Mouse (Mus musculus) midbrain, embryonic 12.5 days (tissue): ENCODE results near the gene 1110051M20Rik. TPM values are rescaled to one million over a fixed set of nuclear protein-coding genes. Genes with fewer than 3 reads are reported as not detected.

Experiments
- ATAC-seq: fragments of 200-750 bp; cut with Nextera tagmentation; 2 replicates; pipeline ENCODE4 v1.8.0; 2017; ENCODE audit warnings: low read depth, moderate TSS enrichment, moderate library complexity; ENCODE audit not compliant: low FRiP score
- H3K27ac ChIP-seq: fragments of 300-500 bp; sonication (generic); replicated peaks from 2 replicates; pipeline ENCODE4 v1.5.1; 2016; ENCODE audit warnings: mild to moderate bottlenecking
- H3K27me3 ChIP-seq: fragments of 300-500 bp; sonication (generic); 2 replicates; pipeline ENCODE4 v1.6.1; 2016; ENCODE audit warnings: mild to moderate bottlenecking
- H3K36me3 ChIP-seq: fragments of 300-500 bp; sonication (generic); 2 replicates; pipeline ENCODE4 v1.6.1; 2016
- H3K4me1 ChIP-seq: fragments of 300-500 bp; sonication (generic); 2 replicates; pipeline ENCODE4 v1.6.1; 2016
- H3K4me2 ChIP-seq: fragments of 300-500 bp; sonication (generic); replicated peaks from 2 replicates; pipeline ENCODE4 v1.6.1; 2016; ENCODE audit warnings: mild to moderate bottlenecking, moderate library complexity
- H3K4me3 ChIP-seq: fragments of 300-500 bp; sonication (generic); 2 replicates; pipeline ENCODE4 v1.5.1; 2016; ENCODE audit warnings: mild to moderate bottlenecking
- H3K9ac ChIP-seq: fragments of 300-500 bp; sonication (generic); replicated peaks from 2 replicates; pipeline ENCODE4 v1.6.1; 2016; ENCODE audit warnings: mild to moderate bottlenecking, moderate library complexity
- H3K9me3 ChIP-seq: fragments of 300-500 bp; sonication (generic); 2 replicates; pipeline ENCODE4 v1.6.1; 2016; ENCODE audit warnings: mild to moderate bottlenecking
- WGBS: fragments of 180-500 bp; shearing (Covaris S2); methylation state at CpG from one replicate; pipeline ENCODE4 v1.1.7; 2016; 5-methylcytosine and 5-hydroxymethylcytosine counted together
- polyA plus RNA-seq: library from polyadenylated mRNA; unstranded; fragments of >200 nt; fragmentation: Nextera tagmentation; extraction: Ambion mirVana; gene quantifications from 2 replicates; pipeline ENCODE4 v1.2.1, GENCODE M21; 2016

1110051M20Rik gene
- polyA plus RNA-seq, 1 experiment from 2014 or later: 113 TPM

DNA sequence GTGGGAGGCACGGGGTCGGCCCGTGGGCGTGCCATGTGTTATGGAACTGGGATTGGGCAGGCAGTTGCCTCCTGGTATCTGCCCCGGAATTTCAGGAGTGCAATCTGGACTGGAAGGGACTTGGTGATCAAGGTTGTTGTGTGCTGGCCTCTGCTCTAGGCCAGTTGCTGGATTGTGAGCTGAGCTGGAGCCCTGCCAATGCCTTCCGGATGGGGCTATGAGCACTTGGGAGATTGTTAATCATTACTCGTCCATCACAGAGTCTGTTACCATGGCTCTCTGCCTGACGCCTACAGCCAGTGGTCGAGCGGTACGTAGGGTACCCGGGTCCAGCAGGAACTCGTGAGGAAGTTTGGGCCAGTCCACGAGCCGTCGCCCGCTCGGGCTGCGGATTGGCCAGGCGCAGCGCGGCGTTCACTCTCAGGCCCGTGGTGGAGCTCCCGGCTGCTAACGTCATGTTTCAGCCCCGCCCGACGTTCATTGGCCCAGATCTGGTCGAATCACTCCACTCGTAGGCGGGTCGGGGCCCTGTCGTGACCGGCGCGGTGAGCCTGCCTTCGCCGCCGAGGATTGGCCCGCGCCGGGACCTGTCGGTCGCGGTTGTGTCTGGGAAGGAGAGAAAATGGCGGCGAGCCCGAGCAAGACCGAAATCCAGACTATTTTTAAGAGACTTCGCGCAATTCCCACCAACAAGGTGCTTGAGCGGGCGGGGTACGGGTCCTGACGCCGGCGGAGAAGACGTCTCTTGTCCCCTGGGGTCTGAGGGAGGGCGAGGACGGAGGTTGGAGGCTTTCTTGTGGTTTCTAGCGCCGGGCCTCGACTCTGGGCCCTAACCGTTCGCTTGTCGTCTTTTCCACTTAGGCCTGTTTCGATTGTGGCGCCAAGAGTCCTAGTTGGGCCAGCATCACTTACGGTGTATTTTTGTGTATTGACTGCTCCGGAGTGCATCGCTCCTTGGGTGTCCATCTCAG, 179.5 kb downstream of the 1110051M20Rik start, which contains the start of gene Arfgap2:
Arfgap2 (plus strand) TSS at position 264 of the 971 bp plus-strand sequence.
- peak within 1 kb of the TSS; percentile 92 for H3K27ac ChIP-seq
- H3K36me3 ChIP-seq: peaks cover 46% of the 10 kb centered on the region
- 3% methylated on average over 72 of the region's 72 CpGs for WGBS
- H3K4me1 ChIP-seq: peaks cover 17% of the 10 kb centered on the region
- peak within 1 kb of the TSS; percentile 86 for H3K4me2 ChIP-seq
- no peaks in the 10 kb centered on the region for H3K9me3 ChIP-seq
- peak; percentile 99 for ATAC-seq
- H3K27me3 ChIP-seq: no peaks in the 10 kb centered on the region
- peak within 1 kb of the TSS; percentile 85 for H3K4me3 ChIP-seq
- peak within 1 kb of the TSS; percentile 89 for H3K9ac ChIP-seq

- Histone ChIP-seq H3K4me3 (peak overlapping the region; percentile 85), H3K9me3 (no peaks in the 10 kb centered on the region), H3K9ac (peak overlapping the region; percentile 58), H3K27ac (peak overlapping the region; percentile 92), H3K4me1 (peaks cover 17% of the 10 kb centered on the region), H3K27me3 (no peaks in the 10 kb centered on the region), H3K4me2 (peak overlapping the region; percentile 86), H3K36me3 (peaks cover 36% of the 10 kb centered on the region)
- no peak for ATAC-seq
- 92% methylated on average over 17 of the region's 17 CpGs for whole genome bisulfite sequencing
These were observed 180.5 kb downstream of the 1110051M20Rik start for GRCm38 (mm10) chr2:91263692-91264660.

DNA sequence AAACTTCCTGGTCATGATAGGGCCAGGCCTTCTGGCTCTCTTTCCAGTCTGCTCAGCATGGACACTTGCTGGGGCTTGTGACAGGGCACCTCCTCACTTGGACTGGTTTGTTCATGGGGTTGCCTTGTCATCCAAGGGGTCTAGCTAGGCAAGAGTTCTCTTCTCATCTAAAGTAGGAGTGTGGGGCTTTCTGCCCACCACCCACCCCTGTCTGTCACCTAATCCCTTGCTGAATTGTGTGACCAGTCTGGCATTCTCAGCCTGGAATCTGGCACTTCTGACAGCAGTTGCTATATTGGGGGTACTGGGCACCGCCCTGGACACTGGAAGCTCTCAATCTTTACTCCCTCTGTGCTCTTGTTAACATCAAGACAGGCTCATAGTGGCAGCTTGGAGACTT, 185.0 kb downstream of the 1110051M20Rik start:
- H3K36me3 ChIP-seq: 0 out of 2 replicates have a peak, but pooled peaks cover 11% of the 10 kb centered on the region
- peaks cover 42% of the 10 kb centered on the region for H3K4me1 ChIP-seq
- ATAC-seq: no peak
- no peak overlapping the region for H3K4me3 ChIP-seq
- H3K27me3 ChIP-seq: peaks cover 34% of the 10 kb centered on the region
- H3K9me3 ChIP-seq: no peaks in the 10 kb centered on the region
- H3K27ac ChIP-seq: no peak overlapping the region
- H3K4me2 ChIP-seq: no peak overlapping the region
- 0 out of 2 replicates have a peak overlapping the region, but pooled peaks have one; percentile 5 for H3K9ac ChIP-seq
- 96% methylated on average over 1 of the region's 1 CpGs for WGBS

DNA sequence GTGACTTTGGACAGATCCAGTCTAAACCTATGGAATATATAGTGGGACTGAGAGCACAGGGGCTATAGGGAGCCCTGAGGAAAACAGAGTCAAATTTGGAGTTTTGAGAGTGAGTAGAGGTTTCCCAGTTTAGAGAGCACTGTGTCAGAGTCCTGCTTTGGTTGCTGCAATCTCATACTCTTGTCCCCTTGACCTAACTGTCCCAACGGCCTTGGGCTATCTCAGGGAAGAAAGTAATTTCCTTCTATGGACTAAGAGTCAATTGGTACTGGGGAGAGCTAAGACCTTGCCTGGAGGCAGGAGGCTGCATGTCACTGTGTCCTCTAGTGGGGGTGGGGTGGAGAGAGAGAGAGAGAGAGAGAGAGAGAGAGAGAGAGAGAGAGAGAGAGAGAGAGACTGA, 185.7 kb downstream of the 1110051M20Rik start:
- no peak for ATAC-seq
- no peak overlapping the region for H3K9ac ChIP-seq
- 0 out of 2 replicates have a peak, but pooled peaks cover 11% of the 10 kb centered on the region for H3K36me3 ChIP-seq
- H3K4me1 ChIP-seq: peaks cover 37% of the 10 kb centered on the region
- no peak overlapping the region for H3K4me3 ChIP-seq
- H3K27me3 ChIP-seq: peaks cover 39% of the 10 kb centered on the region
- no peak overlapping the region for H3K4me2 ChIP-seq
- no peaks in the 10 kb centered on the region for H3K9me3 ChIP-seq
- WGBS: 79% methylated on average over 1 of the region's 1 CpGs
- H3K27ac ChIP-seq: no peak overlapping the region

- Histone ChIP-seq H3K27me3 (peaks cover 39% of the 10 kb centered on the region), H3K9ac (peak overlapping the region; percentile 72), H3K4me1 (peaks cover 37% of the 10 kb centered on the region), H3K9me3 (no peaks in the 10 kb centered on the region), H3K27ac (no peak overlapping the region; the same call in 1 of the 2 replicates), H3K4me3 (peak overlapping the region; percentile 60), H3K36me3 (0 out of 2 replicates have a peak, but pooled peaks cover 8% of the 10 kb centered on the region), H3K4me2 (peak overlapping the region; percentile 99)
- whole genome bisulfite sequencing: 81% methylated on average over 5 of the region's 5 CpGs
- no peak for ATAC-seq
These were observed 186.4 kb downstream of the 1110051M20Rik start for GRCm38 (mm10) chr2:91258054-91258453.

DNA sequence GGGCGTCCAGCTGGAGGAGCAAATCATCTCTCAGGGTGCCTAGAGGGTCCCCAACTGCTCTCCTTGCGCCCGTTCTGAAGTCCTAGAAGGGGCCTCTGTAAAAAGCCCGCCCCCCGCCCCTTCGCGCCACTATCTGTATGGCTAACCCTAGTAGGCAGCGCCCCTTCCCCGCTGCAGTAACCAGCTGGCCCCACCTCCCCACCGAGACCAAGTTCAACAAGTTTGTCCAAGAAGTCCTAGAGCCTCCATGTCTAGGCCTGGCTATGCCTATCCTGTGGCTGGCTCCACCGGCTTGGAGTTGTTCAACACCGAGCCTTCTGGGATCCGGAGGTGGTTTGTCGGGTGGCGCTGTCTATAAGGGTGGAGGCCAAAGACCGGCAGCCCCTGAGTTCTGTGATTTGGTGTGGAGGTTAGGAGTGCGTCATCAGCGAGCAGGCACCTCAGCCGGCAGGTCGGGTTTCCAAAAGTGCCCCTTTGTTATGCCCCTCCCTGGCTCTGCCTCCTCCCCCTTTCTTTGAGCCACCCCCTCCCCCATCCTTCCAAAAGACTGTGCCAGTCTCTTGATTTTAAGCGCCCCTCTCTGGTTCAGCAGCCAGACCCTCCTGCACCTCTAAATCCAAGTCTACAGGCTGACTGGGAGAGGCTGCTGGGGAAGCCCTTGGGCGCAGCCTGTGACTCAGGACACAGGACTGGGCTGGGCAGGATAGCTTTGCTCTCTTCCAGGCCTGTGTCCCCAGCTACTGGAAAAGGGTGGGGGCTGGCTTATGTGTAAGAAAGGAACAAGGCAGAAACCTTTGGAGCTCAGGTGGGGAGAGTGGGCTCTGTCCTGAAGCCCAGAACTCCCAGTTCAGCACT, 187.2 kb downstream of the 1110051M20Rik start:
- H3K4me2 ChIP-seq: peak overlapping the region; percentile 99
- 1% methylated on average over 22 of the region's 22 CpGs for WGBS
- 0 out of 2 replicates have a peak, but pooled peaks cover 4% of the 10 kb centered on the region for H3K36me3 ChIP-seq
- H3K27me3 ChIP-seq: peaks cover 39% of the 10 kb centered on the region
- H3K9ac ChIP-seq: peak overlapping the region; percentile 72
- H3K9me3 ChIP-seq: no peaks in the 10 kb centered on the region
- ATAC-seq: peak; percentile 64
- H3K27ac ChIP-seq: peak overlapping the region; percentile 39
- peaks cover 37% of the 10 kb centered on the region for H3K4me1 ChIP-seq
- H3K4me3 ChIP-seq: peak overlapping the region; percentile 60

- ATAC-seq: peak; percentile 64
- H3K4me2 ChIP-seq: peak overlapping the region; percentile 99
- H3K36me3 ChIP-seq: no peaks in the 10 kb centered on the region
- H3K4me1 ChIP-seq: peaks cover 37% of the 10 kb centered on the region
- H3K9ac ChIP-seq: peak overlapping the region; percentile 72
- H3K4me3 ChIP-seq: peak overlapping the region; percentile 60
- H3K9me3 ChIP-seq: no peaks in the 10 kb centered on the region
- H3K27ac ChIP-seq: peak overlapping the region; percentile 39; the same call in 1 of the 2 replicates
- WGBS: under 1% methylated on average over 52 of the region's 52 CpGs
- peaks cover 39% of the 10 kb centered on the region for H3K27me3 ChIP-seq
These were observed 188.0 kb downstream of the 1110051M20Rik start for GRCm38 (mm10) chr2:91256256-91257125.

- Histone ChIP-seq H3K4me3 (peak within 1 kb of the TSS; percentile 60), H3K4me1 (peaks cover 37% of the 10 kb centered on the region), H3K9ac (peak within 1 kb of the TSS; percentile 72), H3K27ac (peak within 1 kb of the TSS; percentile 26; the same call in 1 of the 2 replicates), H3K36me3 (no peaks in the 10 kb centered on the region), H3K27me3 (peaks cover 39% of the 10 kb centered on the region), H3K4me2 (peak within 1 kb of the TSS; percentile 99), H3K9me3 (no peaks in the 10 kb centered on the region)
- under 1% methylated on average over 27 of the region's 27 CpGs for WGBS
- ATAC-seq: peak; percentile 52; the same call in 1 of the 2 replicates
These were observed 188.8 kb downstream of the 1110051M20Rik start, which contains the start of gene Pacsin3 for GRCm38 (mm10) chr2:91255661-91256150. TSS of gene Pacsin3 (plus strand) at chr2:91255954.

DNA sequence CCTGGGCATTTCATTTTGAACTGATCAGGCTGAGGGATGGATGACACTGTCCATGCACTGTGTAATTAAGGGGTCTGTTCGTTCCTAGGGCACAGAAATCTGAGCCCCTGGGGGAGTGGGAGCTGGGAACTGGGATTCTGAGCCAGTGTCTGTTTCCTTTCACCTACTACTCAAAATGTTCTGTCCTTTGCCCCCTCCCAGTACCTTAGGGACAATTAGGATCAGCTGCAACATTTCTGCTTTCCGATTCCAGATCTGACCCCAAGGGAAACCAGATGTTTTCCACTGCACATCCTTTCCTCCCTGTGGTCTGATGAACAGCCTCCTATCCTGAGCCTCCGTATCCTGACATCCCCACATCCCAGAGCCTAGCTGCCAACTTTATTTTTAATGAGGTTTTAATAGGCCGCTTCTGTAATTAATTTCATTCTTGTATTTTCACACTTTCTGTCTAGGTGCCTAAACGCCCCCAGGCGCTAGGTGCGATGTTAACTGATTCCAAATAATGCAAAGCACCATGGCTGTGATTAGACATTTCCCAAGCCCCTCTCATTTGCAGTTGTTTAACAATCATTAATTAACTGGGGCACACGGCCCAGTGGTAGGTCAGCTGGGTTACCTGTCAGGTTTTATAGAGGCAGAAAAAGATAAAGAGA, 189.7 kb downstream of the 1110051M20Rik start:
- Histone ChIP-seq H3K9ac (no peak overlapping the region), H3K27ac (no peak overlapping the region), H3K4me2 (0 out of 2 replicates have a peak overlapping the region, but pooled peaks have one; percentile 99), H3K9me3 (no peaks in the 10 kb centered on the region), H3K27me3 (peaks cover 39% of the 10 kb centered on the region), H3K4me3 (no peak overlapping the region), H3K36me3 (no peaks in the 10 kb centered on the region), H3K4me1 (peaks cover 37% of the 10 kb centered on the region)
- whole genome bisulfite sequencing: 34% methylated on average over 8 of the region's 8 CpGs
- no peak for ATAC-seq
